19 mouse cellular contexts compared by ENCODE assay signal in genomic region chr2:57254267-57254666, GRCm38 (mm10). TPM values are rescaled to one million over a fixed set of nuclear protein-coding genes. Genes with fewer than 3 reads are reported as not detected.
A peak's percentile ranks its signal among the peaks of the same experiment; 100 is the strongest.
DNase-seq lines count a peak whose midpoint lies in the region; TF ChIP-seq lines count a peak whose summit lies in the region.
"Had no signal": no experiment of that assay in that cellular context is flagged by ENCODE, and none has a peak within 500 bp of the region (broad histone marks: within the 10 kb centered on the region; RNA-seq: fewer than 3 reads in every experiment).

No protein-coding gene starts in this region.

- TF ChIP-seq CTCF in small intestine, adult 2 months (IDR thresholded peaks at IDR 0.05; ENCODE audit: extremely low read depth, insufficient read length, insufficient replicate concordance, low read depth, low read length): no peak

- 27% methylated on average over 4 of the region's 4 CpGs for WGBS in small intestine, adult 2 months

- no peaks in the 10 kb centered on the region; the same call in 1 of the 2 replicates for H3K36me3 ChIP-seq in small intestine, adult 2 months (ENCODE audit: control insufficient read depth, insufficient read depth, low read length)
- H3K36me3 ChIP-seq: embryonic facial prominence, embryonic 12.5 days; embryonic facial prominence, embryonic 15.5 days; forebrain, embryonic 12.5 days; forebrain, embryonic 15.5 days; hindbrain, embryonic 13.5 days had no signal

- H3K4me1 ChIP-seq in small intestine, adult 2 months (ENCODE audit: control insufficient read depth, insufficient read depth, insufficient read length, low read length): peaks cover 26% of the 10 kb centered on the region; the same call in 1 of the 2 replicates
- H3K4me1 ChIP-seq: embryonic facial prominence, embryonic 12.5 days; embryonic facial prominence, embryonic 15.5 days had no signal

- no peaks in the 10 kb centered on the region for H3K27me3 ChIP-seq in small intestine, adult 2 months (ENCODE audit: control insufficient read depth, insufficient read depth, low read length)
- H3K27me3 ChIP-seq: embryonic facial prominence, embryonic 12.5 days; embryonic facial prominence, embryonic 15.5 days; forebrain, embryonic 12.5 days; forebrain, embryonic 15.5 days; hindbrain, embryonic 13.5 days had no signal

- H3K27ac ChIP-seq in small intestine, adult 2 months (ENCODE audit: insufficient read depth, low read depth, low read length): peak overlapping the region; percentile 42
- H3K27ac ChIP-seq: embryonic facial prominence, embryonic 12.5 days; embryonic facial prominence, embryonic 15.5 days; forebrain, embryonic 12.5 days; forebrain, embryonic 15.5 days; hindbrain, embryonic 13.5 days; hindbrain, postnatal 0 days had no signal

- no peak for TF ChIP-seq POLR2A in small intestine, adult 2 months (IDR thresholded peaks at IDR 0.05; ENCODE audit: low read depth, low read length)

- no peak overlapping the region for H3K4me3 ChIP-seq in small intestine, adult 2 months (ENCODE audit: low read depth, low read length)
- H3K4me3 ChIP-seq: embryonic facial prominence, embryonic 12.5 days; embryonic facial prominence, embryonic 15.5 days; erythroblast, embryonic 14.5 days; forebrain, embryonic 12.5 days; forebrain, embryonic 15.5 days; hindbrain, embryonic 13.5 days had no signal

- DNase-seq in cerebellum, postnatal 14 days: peak; percentile 13 to 20
- no peak for DNase-seq in cerebellum, adult 8-10 months
- peak; percentile 16 for DNase-seq in kidney, postnatal 10 days
- DNase-seq in kidney, adult 18-20 months: no peak
- peak; percentile 59 for DNase-seq in adipocyte (ENCODE audit: low spot score)
- DNase-seq in right cerebral cortex, postnatal 25 days: no peak
- DNase-seq: adrenal gland, postnatal 14 days; cerebellum, adult 2 months; gastrocnemius, postnatal 10 days; heart, adult 11 months; kidney, adult 8-10 months had no signal

RNA-seq across cellular contexts. Expression of gene Gpd2, which starts 16.8 kb away (rescaled TPM):
- polyA plus RNA-seq in small intestine, adult 2 months (2012; rRNA removed): 13.9 and 31.9 TPM in 2 replicates

Comparison
In these comparisons a context has a peak if more than half of its experiments do, and no peak if none do; other contexts are left out.
1. DNase-seq: peak in cerebellum, postnatal 14 days (2 of 2), kidney, postnatal 10 days (single experiment) and adipocyte (single experiment); none in cerebellum, adult 8-10 months (single experiment), kidney, adult 18-20 months (single experiment) and right cerebral cortex, postnatal 25 days (single experiment).